Mouse (Mus musculus): ENCODE measurements around the gene Nubp2. TPM values are rescaled to one million over a fixed set of nuclear protein-coding genes. Genes with fewer than 3 reads are reported as not detected.

Nubp2 gene
- total RNA-seq, 2 experiments from 2014 or later, result 11.0 to 11.1 TPM

GRCm38 (mm10) chr17:24867914-24868313, 18.2 kb downstream of the Nubp2 start:
- DNase-seq (ENCODE audit: low spot score), result no peak

- no peak for DNase-seq (ENCODE audit: low spot score)
Measured at GRCm38 (mm10) chr17:24865776-24866175, 20.4 kb downstream of the Nubp2 start, which contains the start of gene Igfals. Gene Igfals, plus strand, starts transcription at chr17:24865997.

GRCm38 (mm10) chr17:24861785-24862184, 24.4 kb downstream of the Nubp2 start:
- DNase-seq (ENCODE audit: low spot score), result no peak

GRCm38 (mm10) chr17:24860076-24860475, 26.1 kb downstream of the Nubp2 start:
- DNase-seq (ENCODE audit: low spot score), result no peak

- no peak for DNase-seq (ENCODE audit: low spot score)
Measured at GRCm38 (mm10) chr17:24858967-24859366, 27.2 kb downstream of the Nubp2 start.

GRCm38 (mm10) chr17:24857831-24858470, 28.2 kb downstream of the Nubp2 start:
- DNase-seq (ENCODE audit: low spot score), result no peak

GRCm38 (mm10) chr17:24856589-24856988, 29.6 kb downstream of the Nubp2 start:
- no peak for DNase-seq (ENCODE audit: low spot score)

- no peak for DNase-seq (ENCODE audit: low spot score)
Measured at GRCm38 (mm10) chr17:24855838-24856464, 30.2 kb downstream of the Nubp2 start.

GRCm38 (mm10) chr17:24851381-24852125, 34.6 kb downstream of the Nubp2 start:
- DNase-seq (ENCODE audit: low spot score), result no peak

GRCm38 (mm10) chr17:24850773-24851127, 35.4 kb downstream of the Nubp2 start:
- DNase-seq (ENCODE audit: low spot score), result no peak

- DNase-seq (ENCODE audit: low spot score), result peak; percentile 97
Measured at GRCm38 (mm10) chr17:24850065-24850772, 35.9 kb downstream of the Nubp2 start, which contains the start of gene Fahd1. Gene Fahd1, minus strand, starts transcription at chr17:24850364.

GRCm38 (mm10) chr17:24849733-24850064, 36.5 kb downstream of the Nubp2 start:
- DNase-seq (ENCODE audit: low spot score), result no peak

- DNase-seq (ENCODE audit: low spot score), result no peak
Measured at GRCm38 (mm10) chr17:24848600-24849031, 37.5 kb downstream of the Nubp2 start.

GRCm38 (mm10) chr17:24847386-24847785, 38.8 kb downstream of the Nubp2 start:
- DNase-seq (ENCODE audit: low spot score), result no peak

GRCm38 (mm10) chr17:24844525-24844924, 41.6 kb downstream of the Nubp2 start:
- no peak for DNase-seq (ENCODE audit: low spot score)

- DNase-seq (ENCODE audit: low spot score), result no peak
Measured at GRCm38 (mm10) chr17:24842631-24843030, 43.5 kb downstream of the Nubp2 start.

GRCm38 (mm10) chr17:24841133-24841532, 45.0 kb downstream of the Nubp2 start:
- DNase-seq (ENCODE audit: low spot score), result no peak

- DNase-seq (ENCODE audit: low spot score), result no peak
Measured at GRCm38 (mm10) chr17:24840341-24840740, 45.8 kb downstream of the Nubp2 start.

- DNase-seq (ENCODE audit: low spot score), result no peak
Measured at GRCm38 (mm10) chr17:24839842-24840241, 46.3 kb downstream of the Nubp2 start, which contains the start of gene Hagh. Gene Hagh, plus strand, starts transcription at chr17:24840143.

All from gastrocnemius, adult 18-20 months (tissue).